Mouse (Mus musculus) bone marrow, adult 2 months (tissue): ENCODE measurements at regions not wholly inside any gene's neighbourhood (a gene's known extent, or its start where the extent isn't known, plus 50 kb on each side); places are given as distances from the start of the nearest gene placed in this dataset.

Experiments used
- H3K27ac ChIP-seq: fragments of 200-500 bp; 2 replicates; pipeline ENCODE4 v1.5.1; 2012; ENCODE audit warnings: low read depth, mild to moderate bottlenecking, control low read depth, inconsistent platforms, low read length; ENCODE audit not compliant: control insufficient read depth, poor library complexity, insufficient read depth
- H3K4me1 ChIP-seq: fragments of 200-500 bp; 2 replicates; pipeline ENCODE4 v1.6.1; 2011; ENCODE audit warnings: low read length; ENCODE audit not compliant: control insufficient read depth, insufficient read depth
- H3K4me3 ChIP-seq: fragments of 200-500 bp; replicated peaks from 2 replicates; pipeline ENCODE3; 2011; ENCODE audit warnings: mild to moderate bottlenecking, low read depth, low read length, control low read depth; ENCODE audit not compliant: control insufficient read depth
- CTCF ChIP-seq: fragments of 200-500 bp; IDR thresholded peaks from 2 replicates; pipeline ENCODE4 v1.5.1; 2011; ENCODE audit warnings: low read length, control low read depth; ENCODE audit not compliant: control insufficient read depth, insufficient read depth
- POLR2A ChIP-seq: fragments of 200-500 bp; IDR thresholded peaks from 2 replicates; pipeline ENCODE4 v1.6.1; 2011; ENCODE audit warnings: low read depth, mild to moderate bottlenecking, control low read depth, low read length, borderline replicate concordance; ENCODE audit not compliant: control insufficient read depth
- WGBS: fragments of 180-500 bp; shearing (Covaris S2); methylation state at CpG from one replicate; pipeline ENCODE4 v1.1.7; 2018; 5-methylcytosine and 5-hydroxymethylcytosine counted together

- Histone ChIP-seq H3K4me1 (no peaks in the 10 kb centered on the region), H3K27ac (no peak overlapping the region), H3K4me3 (no peak overlapping the region)
- TF ChIP-seq POLR2A (no peak), CTCF (no peak)
- 3% methylated on average over 1 of the region's 1 CpGs for WGBS
Measured at GRCm38 (mm10) chr1:89207306-89207705, 137.1 kb downstream of the Sh3bp4 start.

GRCm38 (mm10) chr1:89211116-89211515 is 140.9 kb downstream of the Sh3bp4 start:
- 88% methylated on average over 6 of the region's 6 CpGs for WGBS
- Histone ChIP-seq H3K27ac (no peak overlapping the region), H3K4me1 (no peaks in the 10 kb centered on the region), H3K4me3 (no peak overlapping the region)
- TF ChIP-seq CTCF (no peak), POLR2A (no peak)

GRCm38 (mm10) chr1:89228426-89228825 is 158.2 kb downstream of the Sh3bp4 start:
- 74% methylated on average over 5 of the region's 5 CpGs for WGBS
- no peak overlapping the region for H3K4me3 ChIP-seq
- no peak for TF ChIP-seq CTCF
- no peak for TF ChIP-seq POLR2A
- no peaks in the 10 kb centered on the region for H3K4me1 ChIP-seq
- H3K27ac ChIP-seq, result no peak overlapping the region

GRCm38 (mm10) chr1:89231756-89232155 is 161.5 kb downstream of the Sh3bp4 start:
- no peak for TF ChIP-seq CTCF
- no peak for TF ChIP-seq POLR2A
- 74% methylated on average over 6 of the region's 6 CpGs for WGBS
- Histone ChIP-seq H3K4me1 (no peaks in the 10 kb centered on the region), H3K27ac (no peak overlapping the region), H3K4me3 (no peak overlapping the region)

- Histone ChIP-seq H3K4me3 (no peak overlapping the region), H3K4me1 (no peaks in the 10 kb centered on the region), H3K27ac (no peak overlapping the region)
- WGBS, result 32% methylated on average over 5 of the region's 5 CpGs
- TF ChIP-seq POLR2A (no peak), CTCF (no peak)
Measured at GRCm38 (mm10) chr1:89232391-89232790, 162.2 kb downstream of the Sh3bp4 start.

GRCm38 (mm10) chr1:89234895-89235294 is 164.7 kb downstream of the Sh3bp4 start:
- Histone ChIP-seq H3K27ac (no peak overlapping the region), H3K4me1 (no peaks in the 10 kb centered on the region), H3K4me3 (no peak overlapping the region)
- no peak for TF ChIP-seq CTCF
- TF ChIP-seq POLR2A, result no peak
- 7% methylated on average over 8 of the region's 8 CpGs for WGBS

GRCm38 (mm10) chr1:89235296-89235695 is 165.1 kb downstream of the Sh3bp4 start:
- WGBS, result 6% methylated on average over 3 of the region's 3 CpGs
- Histone ChIP-seq H3K4me1 (no peaks in the 10 kb centered on the region), H3K4me3 (no peak overlapping the region), H3K27ac (no peak overlapping the region)
- no peak for TF ChIP-seq POLR2A
- no peak for TF ChIP-seq CTCF

GRCm38 (mm10) chr1:89237696-89238095 is 167.5 kb downstream of the Sh3bp4 start:
- Histone ChIP-seq H3K4me3 (no peak overlapping the region), H3K27ac (no peak overlapping the region), H3K4me1 (no peaks in the 10 kb centered on the region)
- no peak for TF ChIP-seq CTCF
- TF ChIP-seq POLR2A, result no peak
- 74% methylated on average over 5 of the region's 5 CpGs for WGBS

- Histone ChIP-seq H3K27ac (no peak overlapping the region), H3K4me3 (no peak overlapping the region), H3K4me1 (no peaks in the 10 kb centered on the region)
- TF ChIP-seq CTCF (no peak), POLR2A (no peak)
- 84% methylated on average over 8 of the region's 8 CpGs for WGBS
Measured at GRCm38 (mm10) chr1:89244598-89244997, 174.4 kb downstream of the Sh3bp4 start.
